Mouse (Mus musculus): ENCODE data around the gene Stxbp3. TPM values are rescaled to one million over a fixed set of nuclear protein-coding genes. Genes with fewer than 3 reads are reported as not detected.
"Not testable (repeated sequence)": the region's sequence is repeated elsewhere in the genome, so short reads cannot be mapped to it uniquely, and the experiment has no call there.

The Stxbp3 gene
- total RNA-seq, 2 experiments from 2014 or later: 15.8 to 16.0 TPM

DNA sequence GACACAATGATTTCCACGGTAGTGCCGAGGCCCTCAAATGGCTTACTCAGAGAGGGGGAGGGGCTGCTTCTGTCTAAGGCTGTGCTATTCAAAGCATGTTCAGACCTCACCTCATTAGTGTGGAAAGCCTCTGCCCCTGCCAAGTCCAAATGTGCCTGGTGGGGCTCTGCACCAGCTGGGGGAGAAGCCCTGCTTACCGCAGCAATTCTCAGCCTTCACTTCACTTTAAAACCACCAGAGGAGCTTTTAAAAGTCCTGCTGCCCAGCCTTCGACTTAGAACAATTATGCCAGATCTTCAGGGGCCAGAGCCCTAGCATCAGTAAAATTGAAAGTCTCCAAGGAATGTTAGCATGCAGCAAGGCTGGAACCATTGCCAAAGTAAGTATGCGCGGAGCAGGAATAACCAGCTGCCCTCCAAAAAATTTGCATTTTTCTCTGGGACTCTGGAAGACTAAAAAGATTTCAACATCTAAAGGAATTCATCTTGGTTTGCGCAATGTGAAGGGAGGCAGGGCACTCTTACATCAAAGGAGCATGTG lies 18.0 kb upstream of the Stxbp3 start:
- no peak for ATAC-seq (replicated peaks; ENCODE audit: low FRiP score, poor library complexity, severe bottlenecking)

GRCm38 (mm10) chr3:108857714-108858113 lies 17.4 kb upstream of the Stxbp3 start:
- ATAC-seq (replicated peaks; ENCODE audit: low FRiP score, poor library complexity, severe bottlenecking): no peak

DNA sequence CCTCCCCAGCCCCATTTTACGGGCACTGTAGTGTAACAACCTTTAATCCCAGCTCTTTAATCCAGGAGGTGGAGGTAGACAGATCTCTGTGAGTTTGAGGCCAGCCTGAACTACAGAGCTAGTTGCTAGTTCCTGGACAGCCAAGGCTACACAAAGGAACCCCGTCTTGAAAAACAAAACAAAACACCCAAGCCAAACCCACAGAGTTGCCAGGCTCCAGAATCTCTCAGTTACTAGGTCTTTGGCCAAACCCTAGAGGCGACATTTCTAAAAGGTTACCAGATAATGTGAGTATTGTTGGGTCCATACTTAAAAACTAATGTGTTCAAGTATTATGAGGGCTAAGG lies 16.8 kb upstream of the Stxbp3 start:
- ATAC-seq (replicated peaks; ENCODE audit: low FRiP score, poor library complexity, severe bottlenecking): no peak

- no peak for ATAC-seq (replicated peaks; ENCODE audit: low FRiP score, poor library complexity, severe bottlenecking)
These were observed 16.2 kb upstream of the Stxbp3 start for GRCm38 (mm10) chr3:108856386-108857123.

GRCm38 (mm10) chr3:108855864-108856263 lies 15.5 kb upstream of the Stxbp3 start:
- no peak for ATAC-seq (replicated peaks; ENCODE audit: low FRiP score, poor library complexity, severe bottlenecking)

DNA sequence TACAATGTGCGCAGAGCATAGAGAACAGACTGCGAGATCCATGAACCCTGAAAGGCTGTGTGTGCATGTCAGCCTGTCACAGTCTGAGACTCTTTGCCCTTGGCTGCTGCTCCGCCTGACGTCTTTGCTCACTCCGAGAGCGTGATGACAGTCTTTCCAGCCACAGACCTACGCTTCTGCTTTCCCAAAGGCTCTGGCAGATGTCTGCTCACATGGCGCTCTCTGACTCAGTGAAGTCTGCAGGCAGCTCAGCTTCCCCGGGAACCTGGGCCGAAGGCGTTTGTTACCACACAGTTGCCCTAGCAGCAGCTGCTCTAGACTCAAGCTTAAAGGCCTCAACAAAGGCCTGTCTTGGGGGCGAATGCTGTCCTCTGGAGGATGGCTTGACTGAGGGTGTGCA lies 15.0 kb upstream of the Stxbp3 start:
- ATAC-seq (replicated peaks; ENCODE audit: low FRiP score, poor library complexity, severe bottlenecking): no peak

DNA sequence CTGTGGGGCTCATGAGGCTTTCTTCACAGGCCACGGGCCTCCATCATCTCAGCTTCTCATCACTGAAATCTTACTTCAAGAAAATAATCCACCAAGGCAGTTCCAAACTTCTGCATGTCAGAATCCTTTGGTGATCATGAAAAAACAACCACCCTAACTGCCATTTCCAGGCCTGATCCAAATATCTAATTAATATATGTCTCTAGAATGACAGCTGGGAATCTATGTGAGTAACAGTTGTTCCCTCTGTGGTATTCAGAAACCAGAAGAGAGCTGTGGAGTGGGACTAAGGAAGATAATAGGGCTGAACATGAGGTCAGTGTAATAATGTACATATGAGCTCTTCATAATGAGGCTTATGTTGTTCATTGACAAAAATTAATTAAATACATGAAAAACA lies 12.9 kb upstream of the Stxbp3 start:
- no peak for ATAC-seq (replicated peaks; ENCODE audit: low FRiP score, poor library complexity, severe bottlenecking)

GRCm38 (mm10) chr3:108851996-108852697 lies 11.8 kb upstream of the Stxbp3 start:
- no peak for ATAC-seq (replicated peaks; ENCODE audit: low FRiP score, poor library complexity, severe bottlenecking)

- ATAC-seq (replicated peaks; ENCODE audit: low FRiP score, poor library complexity, severe bottlenecking): no peak
These were observed 11.2 kb upstream of the Stxbp3 start for GRCm38 (mm10) chr3:108851554-108851953.

GRCm38 (mm10) chr3:108851075-108851474 lies 10.7 kb upstream of the Stxbp3 start:
- ATAC-seq (replicated peaks; ENCODE audit: low FRiP score, poor library complexity, severe bottlenecking): no peak

GRCm38 (mm10) chr3:108850506-108850905 lies 10.2 kb upstream of the Stxbp3 start:
- ATAC-seq (replicated peaks; ENCODE audit: low FRiP score, poor library complexity, severe bottlenecking): no peak

DNA sequence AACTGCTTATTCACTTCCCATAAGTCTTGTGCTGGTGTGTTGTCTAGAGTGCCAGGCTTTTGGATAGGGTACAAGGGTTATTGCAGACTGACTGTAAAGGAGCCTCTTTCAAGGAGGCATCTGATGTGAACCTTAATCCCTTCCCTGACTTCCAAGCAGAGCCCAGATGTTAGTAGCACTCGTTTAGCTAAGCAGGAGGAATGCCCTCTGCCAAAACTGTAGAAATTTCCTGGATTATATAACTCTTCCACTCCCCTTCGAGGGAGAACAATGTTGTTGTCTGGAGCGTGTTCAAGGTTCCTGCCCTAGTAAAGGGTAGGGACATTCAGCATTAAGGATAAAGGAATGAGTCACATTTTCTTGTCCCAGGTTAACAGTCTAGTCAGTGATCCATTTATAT lies 6.3 kb upstream of the Stxbp3 start:
- ATAC-seq (replicated peaks; ENCODE audit: low FRiP score, poor library complexity, severe bottlenecking): no peak

DNA sequence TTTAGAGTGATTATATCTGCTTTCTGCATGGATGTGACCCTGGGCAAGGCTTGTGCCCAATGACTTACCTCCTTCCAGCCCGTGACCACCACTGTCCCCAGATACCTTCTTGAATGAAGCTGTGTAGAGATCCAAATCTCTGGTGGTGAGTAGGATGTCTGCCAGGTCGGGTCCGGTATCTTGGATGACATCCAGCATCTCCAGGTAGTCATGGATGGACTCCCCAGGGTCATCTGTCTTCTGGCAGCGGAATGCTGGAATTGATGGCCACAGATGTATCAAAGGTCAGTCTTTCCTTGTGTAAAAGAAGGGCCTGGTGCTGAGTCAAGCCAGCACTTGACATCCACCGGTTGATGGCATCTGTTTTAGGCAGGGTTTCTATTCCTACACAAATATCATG lies 4.2 kb upstream of the Stxbp3 start:
- no peak for ATAC-seq (replicated peaks; ENCODE audit: low FRiP score, poor library complexity, severe bottlenecking)

DNA sequence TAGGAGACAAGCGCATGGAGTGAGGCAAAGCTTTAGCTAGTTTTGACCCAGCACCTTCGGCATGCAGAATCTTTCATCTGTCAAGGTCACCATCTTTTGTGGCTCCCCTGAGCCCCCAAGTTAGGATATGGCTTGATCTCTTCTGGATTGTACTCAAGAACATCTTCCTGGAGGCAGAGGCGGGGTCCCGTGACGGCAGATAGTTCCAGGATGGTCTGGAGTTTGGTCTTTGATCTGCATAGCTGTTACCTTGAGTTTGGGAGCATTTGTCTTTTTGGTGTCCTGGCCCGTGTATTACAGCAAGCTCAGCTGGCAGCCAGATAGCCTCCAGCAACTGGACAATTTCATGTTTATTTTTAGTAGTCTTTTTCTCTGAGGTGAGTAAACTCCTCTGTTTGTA lies 3.7 kb upstream of the Stxbp3 start:
- ATAC-seq (replicated peaks; ENCODE audit: low FRiP score, poor library complexity, severe bottlenecking): no peak

DNA sequence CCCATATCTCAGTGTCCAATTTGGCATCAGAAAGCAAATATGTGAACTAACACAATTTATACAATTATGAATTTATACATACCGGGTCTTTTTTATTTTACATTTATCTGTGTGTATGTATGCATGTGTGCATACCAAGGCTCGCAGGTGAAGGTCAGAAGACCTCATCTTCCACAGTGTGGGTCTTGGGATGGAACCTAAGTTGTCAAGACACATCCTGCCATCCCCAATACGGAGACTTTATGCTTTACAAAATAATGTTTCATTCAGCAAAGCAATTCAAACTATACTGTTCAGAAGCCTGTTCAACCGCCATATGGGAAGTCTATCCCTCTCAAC lies 359 bp upstream of the Stxbp3 start:
- ATAC-seq (replicated peaks; ENCODE audit: low FRiP score, poor library complexity, severe bottlenecking): peak; percentile 12

- peak; percentile 9; the same call in 1 of the 2 replicates for ATAC-seq (replicated peaks; ENCODE audit: low FRiP score, poor library complexity, severe bottlenecking)
These were observed 703 bp downstream of the Stxbp3 start for GRCm38 (mm10) chr3:108839647-108839999.

DNA sequence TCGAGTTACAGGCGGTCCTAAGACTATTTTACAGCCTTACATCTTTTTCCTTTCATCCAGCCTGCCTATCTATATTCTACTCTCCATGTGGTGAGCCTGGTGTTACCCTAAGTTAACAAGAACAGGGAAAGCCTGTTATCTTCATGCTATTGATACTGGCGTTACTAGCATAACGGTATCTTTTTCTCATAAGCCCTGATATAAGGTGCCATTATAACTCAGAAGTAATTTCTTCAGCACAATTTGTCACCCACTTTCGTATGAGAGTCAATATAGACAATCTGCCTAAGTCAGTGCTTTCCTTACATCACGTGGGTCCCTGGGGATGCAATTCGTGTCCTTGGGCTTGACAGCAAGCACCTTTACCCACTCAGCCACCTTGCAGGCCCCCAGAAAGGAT lies 1.3 kb downstream of the Stxbp3 start:
- no peak for ATAC-seq (replicated peaks; ENCODE audit: low FRiP score, poor library complexity, severe bottlenecking)

- no peak for ATAC-seq (replicated peaks; ENCODE audit: low FRiP score, poor library complexity, severe bottlenecking)
These were observed 3.4 kb downstream of the Stxbp3 start for GRCm38 (mm10) chr3:108836931-108837330.

DNA sequence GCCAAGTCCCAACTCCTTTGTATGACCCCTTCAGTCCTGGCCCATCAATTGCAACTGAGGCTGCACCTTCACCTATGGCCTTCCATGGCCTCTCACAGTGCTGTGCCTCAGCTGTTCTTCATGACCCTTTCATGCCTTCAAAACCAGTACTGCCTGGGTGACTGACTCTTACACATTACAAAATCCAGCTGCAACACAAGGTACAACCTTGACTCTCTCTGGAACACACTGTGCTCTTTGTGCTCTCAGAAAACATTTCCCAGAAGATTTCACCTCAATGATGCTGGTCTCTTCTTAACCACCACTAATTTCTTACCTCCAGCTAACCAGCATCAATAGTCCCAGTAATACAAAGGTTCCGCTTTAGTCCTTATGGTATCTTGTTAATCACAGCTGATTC lies 6.6 kb downstream of the Stxbp3 start:
- ATAC-seq (replicated peaks; ENCODE audit: low FRiP score, poor library complexity, severe bottlenecking): not testable (repeated sequence)

DNA sequence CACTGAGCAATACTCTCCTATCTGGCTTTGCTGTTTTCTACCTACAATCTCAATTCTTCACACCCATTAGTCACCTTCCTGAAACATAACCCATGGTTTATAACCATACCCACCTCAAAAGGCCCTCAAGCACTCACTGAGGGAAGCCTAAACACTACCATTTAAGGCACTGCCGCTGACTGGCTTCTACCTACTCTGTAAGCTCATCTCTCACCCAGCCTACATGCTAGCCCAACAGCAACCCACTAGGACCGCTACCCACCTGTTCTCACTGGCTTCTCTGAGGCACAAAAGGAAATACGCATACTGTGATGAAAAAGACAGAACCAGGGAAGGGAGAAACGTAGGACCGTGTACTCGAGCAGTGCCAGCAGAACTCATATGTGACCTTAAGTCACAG lies 8.6 kb downstream of the Stxbp3 start:
- ATAC-seq (replicated peaks; ENCODE audit: low FRiP score, poor library complexity, severe bottlenecking): no peak

DNA sequence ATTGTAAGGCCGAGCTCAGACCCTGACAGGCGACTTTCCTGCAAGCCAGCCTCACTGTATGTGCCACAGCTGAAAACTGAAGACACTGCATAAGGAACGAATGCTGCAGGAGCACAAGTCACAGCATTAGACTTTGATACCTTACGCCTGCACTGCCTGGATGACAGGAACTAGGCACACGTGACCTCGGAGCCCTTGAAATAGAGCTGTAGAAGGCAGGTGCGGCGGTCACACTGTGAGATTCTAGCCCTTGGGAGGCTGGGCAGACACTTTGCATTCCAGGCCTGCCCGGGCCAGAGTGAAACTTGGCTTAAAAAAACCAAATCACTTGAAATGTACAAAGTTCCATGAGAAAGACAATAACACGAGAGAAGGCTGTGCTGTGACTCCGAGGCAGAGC lies 9.8 kb downstream of the Stxbp3 start:
- no peak for ATAC-seq (replicated peaks; ENCODE audit: low FRiP score, poor library complexity, severe bottlenecking)

- ATAC-seq (replicated peaks; ENCODE audit: low FRiP score, poor library complexity, severe bottlenecking): no peak
These were observed 24.7 kb downstream of the Stxbp3 start for GRCm38 (mm10) chr3:108815631-108816030.
